Mouse (Mus musculus) limb, embryonic 14.5 days (tissue): ENCODE results near the gene Frmpd1. TPM values are rescaled to one million over a fixed set of nuclear protein-coding genes. Genes with fewer than 3 reads are reported as not detected.

ENCODE experiments used
- ATAC-seq: fragments of 200-750 bp; cut with Nextera tagmentation; 2 replicates; pipeline ENCODE4 v1.8.0; 2017; ENCODE audit warnings: low read depth, moderate number of reproducible peaks, moderate TSS enrichment; ENCODE audit not compliant: low FRiP score
- DNase-seq: peaks from one replicate; pipeline ENCODE4 v3.0.0-alpha.2; 2015; ENCODE audit warnings: low spot score
- H3K27ac ChIP-seq: fragments of 300-500 bp; sonication (generic); replicated peaks from 2 replicates; pipeline ENCODE4 v1.5.1; 2014; ENCODE audit warnings: low read depth, mild to moderate bottlenecking, low read length, moderate library complexity, mixed read lengths
- H3K27me3 ChIP-seq: fragments of 300-500 bp; sonication (generic); 2 replicates; pipeline ENCODE4 v1.6.1; 2014; ENCODE audit warnings: low read length, mixed read lengths; ENCODE audit not compliant: control insufficient read depth, insufficient read depth
- H3K36me3 ChIP-seq: fragments of 300-500 bp; sonication (generic); 2 replicates; pipeline ENCODE4 v1.6.1; 2014; ENCODE audit warnings: mild to moderate bottlenecking, low read length, moderate library complexity, mixed read lengths; ENCODE audit not compliant: control insufficient read depth, insufficient read depth
- H3K4me1 ChIP-seq: fragments of 300-500 bp; sonication (generic); 2 replicates; pipeline ENCODE4 v1.6.1; 2014; ENCODE audit warnings: antibody characterized with exemption, low read length, mixed read lengths; ENCODE audit not compliant: control insufficient read depth, insufficient read depth
- H3K4me2 ChIP-seq: fragments of 300-500 bp; sonication (generic); replicated peaks from 2 replicates; pipeline ENCODE4 v1.6.1; 2014; ENCODE audit warnings: low read depth, mild to moderate bottlenecking, low read length, moderate library complexity; ENCODE audit not compliant: severe bottlenecking
- H3K4me3 ChIP-seq: fragments of 300-500 bp; sonication (generic); replicated peaks from 2 replicates; pipeline ENCODE4 v1.5.1; 2014; ENCODE audit warnings: low read length
- H3K9ac ChIP-seq: fragments of 300-500 bp; sonication (generic); 2 replicates; pipeline ENCODE4 v1.6.1; 2014; ENCODE audit warnings: mild to moderate bottlenecking, low read depth, low read length, moderate library complexity; ENCODE audit not compliant: severe bottlenecking
- H3K9me3 ChIP-seq: fragments of 300-500 bp; sonication (generic); 2 replicates; pipeline ENCODE4 v1.6.1; 2016; ENCODE audit warnings: low read length; ENCODE audit not compliant: control insufficient read depth
- POLR2A ChIP-seq: fragments of 200-500 bp; IDR thresholded peaks from 2 replicates; pipeline ENCODE4 v1.8.0; 2012; ENCODE audit warnings: inconsistent platforms, mild to moderate bottlenecking, moderate library complexity, borderline replicate concordance; ENCODE audit not compliant: insufficient read depth, insufficient read length; ENCODE audit errors: extremely low read depth
- WGBS: fragments of 180-500 bp; shearing (Covaris S2); extraction: QIAGEN DNeasy Blood & Tissue Kit; methylation state at CpG from one replicate; pipeline ENCODE4 v1.1.7; 2014; 5-methylcytosine and 5-hydroxymethylcytosine counted together
- polyA plus RNA-seq, 2 experiments: library from polyadenylated mRNA; depleted of rRNA in 1 of 2; stranded (reverse) in 1 of 2; unstranded in 1 of 2; fragments of >200 nt; fragmentation: Nextera tagmentation in 1 of 2; extraction: Ambion mirVana in 1 of 2; gene quantifications; 2 replicates each; pipeline versions ENCODE4 v1.2.1 to v1.2.3; 2012 to 2014

Frmpd1 gene
- polyA plus RNA-seq (2012; rRNA removed) (5.0 and 5.5 TPM in 2 replicates), polyA plus RNA-seq (2014; fragmentation: Nextera tagmentation; extraction: Ambion mirVana) (4.0 and 5.0 TPM in 2 replicates)

GRCm38 (mm10) chr4:45184521-45185330, at the start of gene Frmpd1:
Gene Frmpd1, plus strand, starts transcription at chr4:45184875.
- Histone ChIP-seq H3K9ac (peak within 1 kb of the TSS; percentile 63), H3K27ac (no peak within 1 kb of the TSS), H3K36me3 (no peaks in the 10 kb centered on the region), H3K4me2 (peak within 1 kb of the TSS; percentile 98), H3K4me3 (peak within 1 kb of the TSS; percentile 64), H3K27me3 (peaks cover 23% of the 10 kb centered on the region), H3K4me1 (no peaks in the 10 kb centered on the region), H3K9me3 (no peaks in the 10 kb centered on the region)
- peak; percentile 62 for DNase-seq
- 1% methylated on average over 37 of the region's 85 CpGs for WGBS
- peak; percentile 87 for ATAC-seq
- TF ChIP-seq POLR2A, result no peak

DNA sequence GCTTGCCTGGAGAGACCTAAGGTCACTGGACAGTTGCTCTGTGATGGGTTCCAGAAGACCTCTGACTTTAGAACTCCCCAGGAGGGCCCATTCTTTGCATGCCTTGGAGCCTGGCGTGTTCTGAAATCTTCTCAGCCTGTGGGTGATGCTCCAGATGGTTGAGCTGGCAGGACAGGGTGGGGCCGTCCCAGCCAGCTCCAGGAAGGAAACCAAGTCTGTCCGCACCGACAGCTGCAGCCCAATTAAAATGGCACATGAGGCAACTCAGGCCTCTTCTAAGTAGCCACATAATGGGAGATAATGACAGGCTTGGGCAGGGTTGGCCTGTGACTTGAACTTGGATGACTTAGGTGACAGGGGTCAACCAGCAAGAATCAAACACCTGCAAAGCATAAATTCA, 47.0 kb upstream of the Frmpd1 start:
- WGBS, result 11% methylated on average over 4 of the region's 4 CpGs
- no peak overlapping the region for H3K4me3 ChIP-seq
- DNase-seq (no peak), ATAC-seq (no peak)
- no peak overlapping the region for H3K4me2 ChIP-seq
- no peaks in the 10 kb centered on the region for H3K4me1 ChIP-seq
- no peaks in the 10 kb centered on the region for H3K36me3 ChIP-seq
- no peaks in the 10 kb centered on the region for H3K27me3 ChIP-seq
- no peaks in the 10 kb centered on the region for H3K9me3 ChIP-seq
- no peak for TF ChIP-seq POLR2A
- H3K9ac ChIP-seq, result no peak overlapping the region
- no peak overlapping the region for H3K27ac ChIP-seq

GRCm38 (mm10) chr4:45141835-45142234, 42.8 kb upstream of the Frmpd1 start:
- no peak for TF ChIP-seq POLR2A
- WGBS, result 68% methylated on average over 5 of the region's 5 CpGs
- no peak overlapping the region for H3K27ac ChIP-seq
- H3K4me1 ChIP-seq, result no peaks in the 10 kb centered on the region
- H3K27me3 ChIP-seq, result no peaks in the 10 kb centered on the region
- no peak overlapping the region for H3K9ac ChIP-seq
- DNase-seq (no peak), ATAC-seq (no peak)
- no peak overlapping the region for H3K4me2 ChIP-seq
- no peaks in the 10 kb centered on the region for H3K36me3 ChIP-seq
- no peak overlapping the region for H3K4me3 ChIP-seq
- no peaks in the 10 kb centered on the region for H3K9me3 ChIP-seq

DNA sequence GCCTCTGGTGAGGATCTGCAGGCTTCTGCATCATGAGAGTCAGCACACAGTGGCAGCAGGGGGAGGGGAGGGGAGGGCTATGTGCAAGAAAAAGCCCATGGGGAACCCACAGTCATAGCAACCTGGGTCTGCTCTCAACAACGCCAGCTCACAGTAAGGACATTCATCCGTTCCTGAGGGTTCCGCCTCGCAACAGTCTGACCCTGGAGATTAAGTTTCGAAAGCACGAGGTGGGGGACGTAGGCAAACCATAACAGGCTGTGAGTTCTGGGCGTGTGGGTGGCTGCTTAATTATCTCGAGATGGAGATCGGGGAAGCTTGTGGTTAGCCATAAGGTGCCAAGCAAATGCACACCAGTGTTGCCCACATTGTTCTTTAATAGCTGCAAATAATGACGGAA, 42.3 kb upstream of the Frmpd1 start:
- Histone ChIP-seq H3K9me3 (no peaks in the 10 kb centered on the region), H3K4me3 (no peak overlapping the region), H3K36me3 (no peaks in the 10 kb centered on the region), H3K4me1 (no peaks in the 10 kb centered on the region), H3K27ac (no peak overlapping the region), H3K4me2 (no peak overlapping the region), H3K27me3 (no peaks in the 10 kb centered on the region), H3K9ac (no peak overlapping the region)
- peak; percentile 18 for DNase-seq
- no peak for TF ChIP-seq POLR2A
- no peak for ATAC-seq
- WGBS, result 38% methylated on average over 11 of the region's 11 CpGs

DNA sequence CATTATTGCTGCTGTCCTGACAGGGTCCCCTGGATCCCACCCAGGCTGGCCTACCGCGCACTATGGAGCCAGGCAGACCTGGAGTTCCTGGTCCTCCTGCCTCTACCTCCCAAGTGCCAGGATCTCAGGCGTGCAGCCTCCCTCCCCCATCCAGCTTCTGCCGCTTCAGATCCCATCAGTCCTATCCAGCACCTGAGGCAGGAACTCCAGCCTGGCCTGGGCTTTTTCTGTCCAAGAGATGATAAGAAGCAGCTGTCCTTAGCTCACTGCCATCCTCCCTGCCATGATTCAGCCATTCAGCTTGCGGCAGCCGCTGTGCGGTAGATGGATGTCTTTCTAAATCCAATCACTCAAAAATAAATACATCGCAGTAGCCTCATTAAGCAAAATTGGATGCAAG, 41.7 kb upstream of the Frmpd1 start:
- no peak for DNase-seq
- Histone ChIP-seq H3K4me2 (no peak overlapping the region), H3K4me1 (no peaks in the 10 kb centered on the region)

More for the DNA sequence above, 41.7 kb upstream of the Frmpd1 start:
- Histone ChIP-seq H3K4me3 (no peak overlapping the region), H3K9me3 (no peaks in the 10 kb centered on the region), H3K27me3 (no peaks in the 10 kb centered on the region), H3K9ac (no peak overlapping the region), H3K27ac (no peak overlapping the region), H3K36me3 (no peaks in the 10 kb centered on the region)
- no peak for TF ChIP-seq POLR2A
- ATAC-seq, result no peak
- 80% methylated on average over 8 of the region's 8 CpGs for WGBS
